Mouse (Mus musculus): ENCODE results near the gene Clcn3.
"Not testable (repeated sequence)": the region's sequence is repeated elsewhere in the genome, so short reads cannot be mapped to it uniquely, and the experiment has no call there.

Gene Clcn3

DNA sequence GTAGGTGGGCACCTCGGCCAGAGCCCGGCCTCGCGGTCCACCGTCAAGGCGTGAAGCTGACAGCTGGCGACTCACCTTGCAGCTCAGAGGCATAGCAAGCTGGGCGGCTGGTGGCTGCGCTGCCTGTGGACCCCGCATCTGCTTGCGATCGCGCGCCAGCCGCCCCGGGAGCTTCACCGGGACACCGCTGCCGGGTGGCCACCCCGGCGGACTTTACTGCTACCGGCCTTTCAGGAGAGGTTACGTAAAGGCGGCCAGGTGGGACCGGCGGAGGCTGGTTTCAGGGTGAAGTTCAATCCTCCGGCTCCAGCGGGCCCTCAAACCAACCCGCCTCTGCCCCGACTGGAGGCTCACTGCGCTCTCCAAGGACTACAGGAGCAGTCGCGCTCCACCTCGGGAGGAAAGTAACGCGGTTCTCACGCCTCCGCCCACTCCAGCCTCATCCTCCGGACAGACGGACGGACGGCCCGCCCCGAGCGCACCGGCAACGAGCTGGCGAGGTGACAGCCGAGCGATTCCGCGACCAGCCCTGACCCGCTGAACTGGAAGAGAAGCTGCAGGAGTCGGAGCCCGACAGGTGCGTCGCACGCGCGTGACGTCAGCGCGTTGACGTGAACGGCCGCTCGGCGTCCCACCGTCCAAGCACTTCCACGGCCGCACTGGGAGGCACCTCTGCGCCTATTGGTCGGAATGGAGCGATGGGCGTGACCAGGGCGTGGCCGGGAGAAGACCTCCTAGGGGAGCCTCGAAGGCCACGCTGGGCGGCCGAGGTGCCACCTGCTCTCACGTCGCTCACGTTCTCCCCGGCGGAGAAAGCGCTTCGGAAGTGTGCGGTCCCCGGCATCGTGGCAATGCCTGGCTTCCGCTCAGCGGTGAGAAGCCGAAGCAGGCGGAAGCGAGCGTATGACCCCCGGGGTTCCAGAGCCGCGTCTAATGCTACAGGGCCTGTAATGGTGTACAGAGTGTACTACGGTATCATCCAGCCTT lies at the start of gene Clcn3:
TSS of gene Clcn3 (minus strand) at position 600 of the 987 bp plus-strand sequence.
- DNase-seq = peak; percentile 98

DNA sequence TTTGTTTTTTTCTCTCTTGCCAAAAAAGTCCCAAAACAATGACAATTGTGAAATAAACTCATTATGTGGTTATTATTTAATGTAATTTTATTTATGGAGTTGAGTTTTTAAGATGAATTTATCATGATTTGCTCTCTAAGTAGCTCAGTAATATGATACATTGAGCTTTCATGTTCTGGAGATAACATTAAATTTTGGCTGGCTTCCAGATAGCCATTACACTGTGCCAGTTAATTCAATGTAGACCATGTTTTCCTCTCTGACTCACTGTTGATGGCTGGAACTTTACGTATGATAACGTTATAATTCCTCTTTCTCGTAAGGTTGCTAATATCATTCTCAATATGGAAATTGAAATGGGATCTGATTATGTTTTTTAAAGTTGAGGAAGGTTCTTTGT lies 13.4 kb upstream of the Clcn3 start:
- DNase-seq = no peak

DNA sequence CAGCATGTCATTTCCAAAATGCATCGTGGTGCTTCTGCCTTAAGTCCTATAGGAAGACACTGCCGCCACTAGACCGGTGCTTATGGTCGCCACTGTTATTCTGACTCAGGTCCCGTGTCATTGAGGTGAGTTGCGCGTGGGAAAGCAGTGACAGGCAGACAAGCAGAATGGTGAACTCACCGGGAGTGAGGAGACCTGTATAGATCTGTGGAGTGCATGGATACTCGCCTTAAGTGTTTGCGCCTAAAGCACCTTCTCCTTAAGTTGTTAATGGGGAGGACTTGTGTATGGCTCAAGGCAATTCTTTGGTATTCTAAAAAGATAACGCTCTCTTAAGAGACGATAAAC lies 10.5 kb upstream of the Clcn3 start:
- DNase-seq = no peak

DNA sequence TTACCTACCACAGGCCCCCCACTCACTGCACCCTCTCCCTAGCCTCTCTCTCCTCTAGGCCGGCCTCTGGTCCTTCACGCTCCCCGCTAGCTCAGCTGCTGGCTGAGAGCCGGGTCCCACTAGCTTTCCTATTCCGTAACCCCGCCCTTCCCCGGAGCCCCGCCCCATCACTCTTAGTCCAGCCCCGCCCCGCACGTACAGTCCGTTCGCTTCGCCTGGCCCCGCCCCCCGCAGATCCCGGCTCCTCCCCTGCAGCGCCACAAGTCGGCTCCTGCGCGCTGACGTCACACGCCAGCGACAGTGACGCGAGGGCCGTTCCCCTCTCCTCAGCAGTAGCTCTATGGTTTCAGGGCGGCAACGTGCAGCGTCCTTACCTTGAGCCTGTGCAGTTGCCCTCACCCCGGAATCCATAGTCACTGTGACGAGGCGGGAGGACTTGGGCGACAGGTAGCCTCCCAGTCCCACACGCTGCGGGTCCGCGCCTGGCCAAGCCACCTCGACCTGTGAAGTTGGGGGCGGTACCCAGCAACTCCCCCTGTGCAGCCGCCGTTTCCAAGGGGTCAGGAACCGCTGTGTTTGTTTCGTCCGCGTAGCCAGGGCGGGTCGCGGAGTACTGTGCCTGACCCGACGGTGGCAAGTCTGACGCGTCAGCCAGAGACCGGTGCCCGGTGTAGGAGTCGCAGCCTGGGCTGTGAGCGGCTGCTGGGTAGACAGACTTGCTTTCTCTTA lies 10.0 kb upstream of the Clcn3 start, which contains the start of gene Nek1:
TSS of gene Nek1 (plus strand) at position 286 of the 729 bp plus-strand sequence.
- peak; percentile 97 for DNase-seq

DNA sequence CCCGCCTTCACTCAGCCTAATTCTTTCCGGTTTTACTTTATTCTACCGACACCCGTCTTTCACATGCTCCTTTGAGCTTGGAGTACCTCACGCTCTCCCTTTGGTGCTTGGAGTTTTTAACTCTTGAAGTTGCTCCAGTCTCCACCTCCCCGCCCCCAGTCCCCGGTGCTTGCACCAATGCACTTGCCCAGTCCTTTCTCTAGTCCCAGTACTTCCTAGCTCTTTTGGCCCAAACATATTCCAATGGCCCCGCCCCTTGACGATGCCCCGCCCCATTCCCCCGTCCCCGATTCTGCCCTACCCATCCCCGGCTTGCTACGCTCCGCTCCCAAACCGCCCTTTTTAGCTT lies 9.4 kb upstream of the Clcn3 start:
- peak; percentile 86 for DNase-seq

DNA sequence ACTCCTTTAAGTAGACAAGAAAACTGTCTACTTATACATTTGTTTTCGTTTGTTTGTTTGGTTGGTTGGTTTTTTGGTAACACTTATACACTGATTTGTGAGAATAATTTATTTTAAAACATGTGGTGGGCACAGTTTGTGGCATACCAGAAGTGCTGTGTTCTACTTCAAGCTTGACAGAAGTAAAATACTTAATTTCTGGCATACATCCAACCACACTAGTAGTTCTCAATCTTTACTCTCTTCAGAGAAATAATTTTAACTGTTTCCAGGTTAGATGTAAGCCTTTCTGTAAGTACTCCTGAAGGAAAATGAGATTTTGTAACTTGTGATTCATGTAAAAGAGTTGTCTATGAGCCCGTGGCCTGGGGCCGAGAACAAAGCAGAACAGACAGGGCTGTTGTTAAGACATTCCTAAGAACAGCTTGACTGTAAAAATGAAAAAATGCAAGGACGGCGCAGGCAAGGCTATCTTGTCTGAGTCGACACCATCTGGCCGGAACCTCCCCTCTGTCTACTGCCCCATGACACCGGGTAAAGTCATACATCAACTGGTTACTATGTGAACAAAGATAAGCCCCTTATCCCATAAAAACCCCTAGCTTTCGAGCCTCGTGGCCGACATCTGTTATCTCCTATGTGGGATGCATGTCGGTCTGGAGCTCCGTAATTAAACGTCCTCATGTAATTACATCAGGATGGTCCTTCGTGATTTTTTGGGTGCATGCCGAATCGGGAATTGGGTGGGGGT lies 1.3 kb upstream of the Clcn3 start:
- DNase-seq = not testable (repeated sequence)

DNA sequence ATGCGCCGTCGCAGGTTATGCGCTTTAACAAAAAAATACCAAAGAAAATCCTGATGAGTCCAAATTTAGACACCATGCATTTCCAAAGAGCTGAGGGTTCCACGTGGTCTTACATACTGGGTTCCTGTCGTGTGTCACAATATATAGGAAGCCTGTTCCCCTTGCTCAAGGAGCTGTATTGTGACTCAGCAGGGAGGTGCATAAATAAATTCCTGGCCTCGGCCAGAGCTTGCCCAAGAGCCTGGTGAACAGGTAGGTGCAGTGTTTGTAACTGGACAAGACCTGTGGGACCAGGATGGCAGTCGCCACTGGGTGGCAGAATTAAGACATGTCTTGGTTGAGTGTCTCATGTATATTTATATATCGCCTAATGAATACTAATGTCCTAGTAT lies 584 bp upstream of the Clcn3 start:
- DNase-seq = peak; percentile 89

DNA sequence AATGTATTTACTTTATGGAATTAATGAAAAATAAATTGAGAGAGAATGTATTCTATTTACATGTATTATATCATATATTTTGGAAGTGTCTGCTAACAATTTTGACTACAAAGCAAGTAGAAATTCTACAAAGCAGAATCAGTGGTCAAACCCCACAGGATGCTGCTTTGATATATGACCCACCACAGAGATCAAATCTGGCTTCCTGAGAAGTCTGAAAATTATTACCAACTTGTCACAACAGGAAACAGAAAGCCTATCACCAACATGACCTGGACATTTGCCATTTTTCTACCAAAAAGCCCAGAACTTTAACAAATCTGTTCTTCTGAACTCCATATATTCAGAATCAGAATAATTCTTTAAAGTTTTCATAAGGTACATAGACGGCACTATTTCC lies 1.7 kb downstream of the Clcn3 start:
- DNase-seq = no peak

DNA sequence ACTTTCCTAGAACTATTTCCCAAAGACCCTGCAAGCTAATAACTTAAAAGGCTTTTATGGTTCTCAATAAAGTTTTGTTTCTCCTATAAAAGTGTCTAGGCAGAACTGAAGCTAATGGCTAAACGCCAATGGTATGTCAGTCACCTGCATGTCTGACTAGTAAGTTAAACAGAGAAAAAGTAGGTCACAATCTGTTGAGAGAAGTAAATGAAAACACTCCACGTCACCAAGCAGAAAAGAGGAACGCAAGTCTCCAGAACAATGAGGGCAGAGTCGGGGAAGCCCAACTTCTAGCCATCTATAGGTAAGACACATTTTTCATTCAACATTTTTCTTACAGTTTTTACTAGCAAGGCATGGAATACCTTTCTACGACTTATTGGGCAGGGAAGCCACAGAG lies 4.6 kb downstream of the Clcn3 start:
- no peak for DNase-seq

DNA sequence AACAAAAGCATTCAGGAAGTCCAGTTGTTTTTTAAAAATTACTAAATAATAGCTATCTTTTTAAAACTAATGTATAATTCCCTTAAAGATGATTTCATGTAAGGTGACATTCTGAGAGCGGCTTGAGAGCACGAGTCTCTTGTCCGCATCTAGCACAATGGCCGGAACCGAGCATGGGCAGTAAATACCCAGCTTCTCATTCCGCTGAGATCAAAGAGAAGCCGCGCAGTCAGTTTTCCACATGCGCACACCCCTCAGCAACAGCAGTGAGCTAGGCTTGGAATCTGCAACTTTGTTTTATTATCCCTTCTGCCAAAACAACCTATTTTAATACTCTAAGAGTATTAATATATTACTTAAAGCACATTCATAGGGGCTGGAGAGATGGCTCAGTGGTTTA lies 6.3 kb downstream of the Clcn3 start:
- DNase-seq = no peak

DNA sequence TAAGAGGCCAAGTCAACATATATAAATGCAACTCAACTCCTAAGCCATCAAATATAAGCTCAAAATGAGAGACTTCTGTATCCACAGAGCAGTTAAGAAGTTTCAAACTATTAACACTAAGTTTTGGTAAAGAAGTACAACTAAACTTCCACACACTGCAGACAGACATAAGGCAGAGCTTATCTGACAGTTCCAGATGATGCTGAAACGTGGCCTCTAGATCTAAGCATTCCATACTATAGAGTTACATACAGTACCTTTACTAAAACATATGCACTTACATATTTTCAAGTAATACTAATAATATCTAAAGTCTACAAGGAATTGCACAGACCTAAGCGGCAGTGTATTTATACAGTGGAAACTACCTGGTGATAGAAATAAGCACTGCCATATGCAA lies 8.3 kb downstream of the Clcn3 start:
- DNase-seq = no peak

DNA sequence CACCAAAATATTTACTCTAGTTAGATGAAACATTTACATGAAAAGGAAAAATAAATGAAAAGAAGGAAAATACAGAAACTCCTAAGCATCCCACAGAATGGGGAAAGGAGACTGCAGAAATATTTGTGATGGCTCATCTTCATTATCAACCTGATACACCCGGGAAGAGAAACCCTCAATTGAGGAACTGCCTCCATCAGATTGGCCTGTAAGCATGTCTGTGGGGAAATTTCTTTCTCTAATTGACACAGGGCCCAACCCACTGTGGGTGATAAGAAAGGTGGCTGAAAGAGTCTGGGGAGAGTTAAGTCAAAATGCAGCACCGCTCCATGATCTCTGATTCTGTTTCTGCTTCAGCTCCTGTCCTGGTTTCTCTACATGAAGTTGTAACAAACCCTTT lies 9.7 kb downstream of the Clcn3 start:
- no peak for DNase-seq

DNA sequence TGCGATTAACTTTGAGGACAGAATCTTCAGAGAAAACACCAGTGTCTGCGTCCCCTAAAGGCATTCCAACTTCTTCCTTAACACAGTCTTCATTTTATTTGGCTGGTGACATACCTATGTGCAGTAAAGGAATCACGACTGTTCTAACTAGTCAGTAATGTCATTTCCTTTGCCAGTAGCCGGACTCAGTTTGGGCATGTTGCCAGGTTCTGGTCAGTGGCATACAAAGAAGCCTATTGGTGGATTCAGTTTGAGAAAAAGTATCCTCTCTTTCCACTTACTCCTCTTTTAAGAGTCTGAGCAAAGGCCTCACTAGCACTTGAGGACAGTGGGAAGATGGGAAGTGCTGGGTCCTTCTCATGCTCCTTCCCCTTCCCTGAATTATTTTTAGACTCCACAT lies 11.3 kb downstream of the Clcn3 start:
- DNase-seq = peak; percentile 49

DNA sequence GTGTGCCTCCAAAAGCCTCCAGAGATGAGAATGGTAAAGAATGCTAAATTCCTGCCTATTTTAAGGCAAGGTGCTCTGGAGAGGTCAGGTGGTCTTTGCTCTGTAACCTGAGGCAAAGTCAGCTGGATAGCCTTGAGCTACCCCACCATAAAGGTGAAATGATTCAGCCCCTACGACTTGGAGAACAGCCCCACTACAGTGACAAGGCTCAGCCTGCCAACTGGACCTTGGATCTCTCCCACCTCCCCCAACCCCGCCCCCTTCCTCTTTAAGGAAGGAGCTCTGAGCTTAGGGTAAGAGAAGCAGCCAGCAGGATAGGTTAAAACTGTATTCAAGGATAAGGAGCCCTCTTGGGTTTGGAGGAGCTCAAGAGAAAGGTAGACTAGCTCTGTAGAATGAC lies 14.0 kb downstream of the Clcn3 start:
- DNase-seq = no peak

DNA sequence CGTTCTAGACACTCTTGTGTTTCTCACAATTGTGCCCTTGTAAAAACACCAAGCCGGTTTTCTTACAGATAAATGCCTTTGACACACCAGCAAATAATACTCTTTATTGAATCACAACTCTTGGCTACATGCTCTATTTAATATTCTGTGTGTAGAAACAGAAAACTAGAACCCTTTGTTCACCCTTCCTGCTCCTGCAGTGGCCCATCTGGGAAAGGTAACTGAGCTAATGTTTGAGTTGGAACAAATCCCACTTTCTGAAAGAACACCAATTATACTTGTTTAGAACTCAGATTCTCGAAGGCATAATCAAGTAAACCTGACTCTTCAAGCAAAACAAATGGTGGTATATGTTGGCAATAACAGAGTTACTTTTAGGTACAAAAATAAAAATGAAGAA lies 17.4 kb downstream of the Clcn3 start:
- no peak for DNase-seq

DNA sequence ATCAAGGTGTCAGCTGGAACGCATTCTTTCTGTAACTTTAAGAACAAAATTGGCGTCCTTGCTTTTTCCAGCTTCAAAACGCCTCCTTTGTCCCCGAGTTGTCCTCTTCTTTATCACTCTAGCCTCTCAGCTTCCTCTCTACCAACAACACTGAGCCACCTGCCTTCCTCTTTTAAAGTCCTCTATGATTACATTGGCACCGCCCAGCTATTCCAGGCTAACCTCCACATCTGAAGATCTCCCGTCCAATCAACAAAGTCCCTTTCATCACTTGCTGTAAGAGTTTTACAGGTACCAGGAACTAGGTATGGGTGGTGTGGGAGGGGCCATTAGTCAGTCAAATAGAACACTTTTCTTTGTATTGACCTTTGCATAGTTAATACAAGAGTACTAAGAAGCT lies 17.8 kb downstream of the Clcn3 start:
- DNase-seq = no peak

DNA sequence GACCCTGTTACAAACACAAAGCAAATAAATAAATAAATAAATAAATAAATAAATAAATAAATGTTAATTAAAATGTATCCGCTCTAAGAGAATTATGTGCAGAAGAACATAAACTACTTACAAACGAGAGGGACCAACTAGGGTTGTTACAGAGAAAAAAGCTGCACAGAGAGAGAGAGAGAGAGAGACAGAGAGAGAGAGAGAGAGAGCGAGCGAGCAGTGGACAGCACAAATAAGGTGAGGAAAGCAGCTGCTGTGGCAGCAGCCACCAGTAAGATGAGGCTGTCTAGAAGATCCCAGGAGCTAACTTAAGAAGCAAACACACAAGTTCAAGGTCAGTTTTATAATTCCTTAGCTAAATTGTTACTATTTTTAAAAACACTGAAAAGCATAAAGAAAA lies 18.6 kb downstream of the Clcn3 start:
- no peak for DNase-seq

DNA sequence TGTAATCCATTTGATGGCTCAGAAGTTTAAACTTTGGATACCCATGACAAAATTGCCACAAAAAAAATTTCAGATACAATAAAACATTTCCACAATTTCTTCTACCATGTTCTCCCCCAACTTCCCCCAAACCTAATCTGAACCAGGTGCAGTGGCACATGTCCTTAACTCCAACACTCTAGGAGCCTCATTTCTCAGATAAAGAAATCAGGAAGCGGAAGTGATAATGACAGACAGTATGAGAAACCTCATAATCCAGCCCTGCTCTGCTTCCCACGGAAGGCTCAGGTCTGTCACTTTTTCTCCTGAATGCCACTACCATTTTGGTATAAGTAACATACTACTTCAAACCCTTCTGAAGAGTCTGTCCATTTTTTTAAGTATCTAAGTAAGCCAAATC lies 19.2 kb downstream of the Clcn3 start:
- no peak for DNase-seq

DNA sequence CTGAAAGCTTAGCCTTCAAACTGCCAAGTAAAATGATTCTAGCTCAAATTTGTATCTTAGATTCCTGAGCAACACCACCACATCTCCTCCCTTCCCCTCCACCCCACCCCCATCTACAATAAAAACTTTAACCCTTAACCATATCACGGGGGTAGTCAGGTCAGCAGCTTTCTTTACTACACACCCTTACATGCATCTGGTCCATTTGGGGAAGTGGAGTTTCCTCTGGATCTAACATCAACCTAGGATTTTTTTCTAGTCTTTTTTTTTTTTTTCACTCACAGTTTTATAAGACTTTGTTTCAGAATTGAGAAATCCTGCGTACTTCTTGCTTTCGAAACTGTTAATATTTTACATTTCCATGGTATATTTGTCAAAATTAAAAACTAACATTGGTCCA lies 20.3 kb downstream of the Clcn3 start:
- no peak for DNase-seq

DNA sequence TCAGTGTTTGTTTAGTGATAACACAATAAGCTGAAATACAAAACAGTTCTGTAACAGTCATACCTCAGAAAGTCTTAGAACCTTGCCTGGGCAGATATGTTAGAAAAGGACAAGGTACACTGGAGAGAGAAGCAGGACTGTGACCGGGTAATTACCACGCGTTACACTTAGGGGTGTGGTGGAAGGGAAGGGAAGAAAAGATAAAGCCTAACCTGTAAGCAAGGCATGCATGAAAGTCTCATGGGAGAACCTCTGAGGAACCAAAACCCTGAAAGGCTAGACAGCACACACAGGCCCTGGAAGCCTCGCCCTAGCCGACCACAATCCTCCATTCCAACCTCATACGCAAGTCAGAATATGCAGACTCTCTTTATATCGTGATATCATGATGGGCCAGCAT lies 26.3 kb downstream of the Clcn3 start:
- no peak for DNase-seq

DNA sequence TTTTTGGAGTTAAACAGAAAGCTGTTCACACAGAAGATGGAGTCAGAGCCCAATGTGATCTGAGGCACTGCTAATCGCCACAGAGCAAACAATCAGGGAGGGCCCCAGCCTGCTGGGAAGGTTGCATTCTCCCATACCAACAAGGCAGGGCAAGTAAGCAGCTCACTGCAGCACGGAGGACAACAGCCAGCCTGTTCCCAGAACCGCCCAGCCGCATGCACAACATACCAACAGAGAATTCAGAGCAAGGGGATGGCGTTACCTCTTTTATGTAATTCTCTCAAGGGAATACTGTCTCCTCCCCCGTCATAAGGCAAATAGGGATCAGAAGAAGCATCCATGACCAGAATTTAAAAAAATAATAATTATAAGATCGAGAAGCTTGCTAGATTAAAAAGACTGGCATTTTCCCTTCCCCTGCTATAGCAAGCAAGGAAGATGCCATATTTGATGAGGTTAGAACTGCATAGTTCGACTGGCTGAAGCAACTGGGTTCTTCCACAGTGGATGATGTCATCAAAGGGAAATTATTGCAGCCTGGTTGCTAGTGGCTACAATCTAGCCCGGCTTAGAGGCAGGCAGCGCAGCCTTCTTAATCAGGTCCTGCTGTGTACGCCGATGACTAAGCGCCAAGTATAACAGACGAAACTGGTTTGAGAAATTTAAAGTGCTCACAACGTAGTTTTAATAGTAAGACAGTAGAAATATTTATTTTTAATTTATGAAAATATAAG lies 28.7 kb downstream of the Clcn3 start:
- DNase-seq = peak; percentile 62

DNA sequence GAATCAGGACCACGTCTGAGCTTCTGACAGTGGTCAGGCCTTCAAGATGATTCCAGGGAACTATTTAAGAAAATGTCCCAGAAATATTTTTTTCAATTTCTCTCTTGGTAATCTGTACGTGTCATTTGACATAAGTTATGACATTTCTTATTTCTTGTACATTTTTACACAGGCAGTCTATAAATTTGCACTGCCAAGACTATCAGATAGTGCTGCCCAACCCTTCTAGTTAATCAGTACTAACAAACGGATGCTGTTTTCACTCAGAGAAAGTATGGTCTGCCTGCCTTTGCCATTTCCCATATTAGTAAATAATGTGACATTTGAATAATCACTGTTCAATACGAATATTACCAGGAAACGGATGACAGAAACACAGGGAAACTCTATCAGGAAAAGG lies 30.3 kb downstream of the Clcn3 start:
- no peak for DNase-seq

DNA sequence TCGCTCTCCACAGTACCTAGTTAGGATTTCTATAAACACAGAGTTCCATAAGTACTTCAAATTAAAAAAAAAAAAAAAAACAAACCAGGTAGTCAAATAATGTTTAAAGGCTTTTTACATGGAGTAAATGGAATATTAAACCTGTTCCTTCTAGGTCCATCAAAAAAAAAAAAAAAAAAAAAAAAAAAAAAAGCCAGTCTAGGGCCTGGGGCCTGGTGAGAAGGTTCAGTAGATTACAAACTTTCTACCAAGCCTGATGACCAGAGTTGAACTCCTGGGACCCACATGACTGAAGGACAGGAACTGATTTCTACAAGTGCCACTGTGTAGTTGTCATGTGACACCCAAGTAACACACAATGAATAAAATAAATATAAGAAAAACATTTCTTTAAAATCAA lies 31.3 kb downstream of the Clcn3 start:
- DNase-seq = no peak
